Mouse (Mus musculus): ENCODE results near the gene Fhad1.

GRCm38 (mm10) chr4:141925781-141926345, 89.0 kb downstream of the Fhad1 start:
- TF ChIP-seq CTCF (conservative IDR thresholded peaks at IDR 0.05 in 1 of 2, IDR thresholded peaks at IDR 0.05 in 1 of 2; ENCODE audit: low read depth in 2 of 2, low read length in 2 of 2) (no peak), POLR2AphosphoS2 (IDR thresholded peaks at IDR 0.05; ENCODE audit: low read depth, low read length) (no peak), ELF1 (IDR thresholded peaks at IDR 0.05; ENCODE audit: low read depth, low read length) (no peak), UBTF (IDR thresholded peaks at IDR 0.05; ENCODE audit: low read depth, low read length) (no peak), POLR2A (IDR thresholded peaks at IDR 0.05; ENCODE audit: low read depth, low read length) (no peak), RCOR1 (conservative IDR thresholded peaks at IDR 0.05; ENCODE audit: low read depth, low read length) (no peak), KAT2A (IDR thresholded peaks at IDR 0.05; ENCODE audit: insufficient replicate concordance, low read length) (no peak)
